Mouse (Mus musculus): Measurements from ENCODE around the gene Tarm1. TPM values are rescaled to one million over a fixed set of nuclear protein-coding genes. Genes with fewer than 3 reads are reported as not detected.

The Tarm1 gene
- polyA plus RNA-seq, 1 experiment, result not detected

- no peak for TF ChIP-seq CTCF (IDR thresholded peaks at IDR 0.05; ENCODE audit: borderline replicate concordance, extremely low read depth, insufficient read depth, insufficient read length)
- no peak for TF ChIP-seq POLR2A (IDR thresholded peaks at IDR 0.05; ENCODE audit: borderline replicate concordance, extremely low read depth, insufficient read depth, insufficient read length, poor library complexity, severe bottlenecking)
Observed at GRCm38 (mm10) chr7:3440526-3440925, 61.9 kb downstream of the Tarm1 start.

GRCm38 (mm10) chr7:3439984-3440383, 62.4 kb downstream of the Tarm1 start:
- no peak for DNase-seq (ENCODE audit: low read depth)
- TF ChIP-seq CTCF (IDR thresholded peaks at IDR 0.05; ENCODE audit: borderline replicate concordance, extremely low read depth, insufficient read depth, insufficient read length) (no peak), POLR2A (IDR thresholded peaks at IDR 0.05; ENCODE audit: borderline replicate concordance, extremely low read depth, insufficient read depth, insufficient read length, poor library complexity, severe bottlenecking) (no peak)

More at GRCm38 (mm10) chr7:3440526-3440925, 61.9 kb downstream of the Tarm1 start:
- peak; percentile 64 for DNase-seq (ENCODE audit: low read depth)

- TF ChIP-seq POLR2A (IDR thresholded peaks at IDR 0.05; ENCODE audit: borderline replicate concordance, extremely low read depth, insufficient read depth, insufficient read length, poor library complexity, severe bottlenecking) (no peak), CTCF (IDR thresholded peaks at IDR 0.05; ENCODE audit: borderline replicate concordance, extremely low read depth, insufficient read depth, insufficient read length) (no peak)
- peak; percentile 59 for DNase-seq (ENCODE audit: low read depth)
Observed at GRCm38 (mm10) chr7:3437941-3438340, 64.5 kb downstream of the Tarm1 start.

Other genes starting within 250 kb of the Tarm1 start
- gene Myadm, start 213.5 kb downstream of the Tarm1 start, polyA plus RNA-seq (2012; rRNA removed), result 55.6 and 62.7 TPM in 2 replicates
- gene Prkcg, start 213.4 kb downstream of the Tarm1 start, polyA plus RNA-seq (2012; rRNA removed), result 4.0 and 5.6 TPM in 2 replicates
- gene Cacng7, start 169.7 kb downstream of the Tarm1 start, polyA plus RNA-seq (2012; rRNA removed), result 145 and 171 TPM in 2 replicates
- gene Cacng8, start 111.9 kb downstream of the Tarm1 start, polyA plus RNA-seq (2012; rRNA removed), result 22.4 and 26.3 TPM in 2 replicates
- 0.16 and 0.18 TPM in 2 replicates for gene Cacng6, start 78.4 kb downstream of the Tarm1 start, polyA plus RNA-seq (2012; rRNA removed)
- gene Oscar, start 113.5 kb upstream of the Tarm1 start, polyA plus RNA-seq (2012; rRNA removed), result 1.7 and 1.8 TPM in 2 replicates
- gene Ndufa3, start 114.7 kb upstream of the Tarm1 start, polyA plus RNA-seq (2012; rRNA removed), result 198 and 266 TPM in 2 replicates
- gene Tfpt, start 127.3 kb upstream of the Tarm1 start, polyA plus RNA-seq (2012; rRNA removed), result 26.1 and 27.6 TPM in 2 replicates
- 68.2 and 70.7 TPM in 2 replicates for gene Prpf31, start 127.4 kb upstream of the Tarm1 start, polyA plus RNA-seq (2012; rRNA removed)
- gene Cnot3, start 142.6 kb upstream of the Tarm1 start, polyA plus RNA-seq (2012; rRNA removed), result 64.9 and 80.1 TPM in 2 replicates
- gene Leng1, start 163.2 kb upstream of the Tarm1 start, polyA plus RNA-seq (2012; rRNA removed), result 6.6 and 8.6 TPM in 2 replicates
- gene Tmc4, start 174.9 kb upstream of the Tarm1 start, polyA plus RNA-seq (2012; rRNA removed), result 13.7 and 14.1 TPM in 2 replicates
- 190 and 235 TPM in 2 replicates for gene Tsen34, start 190.2 kb upstream of the Tarm1 start, polyA plus RNA-seq (2012; rRNA removed)
- 78.7 and 103 TPM in 2 replicates for gene Mboat7, start 190.9 kb upstream of the Tarm1 start, polyA plus RNA-seq (2012; rRNA removed)
- 2,419 and 2,655 TPM in 2 replicates for gene Rps9, start 201.4 kb upstream of the Tarm1 start, polyA plus RNA-seq (2012; rRNA removed)
- gene Pirb, start 217.8 kb upstream of the Tarm1 start, polyA plus RNA-seq (2012; rRNA removed), result 0.18 and 0.34 TPM in 2 replicates